9 mouse cellular contexts compared by ENCODE assay signal in the genomic region with DNA sequence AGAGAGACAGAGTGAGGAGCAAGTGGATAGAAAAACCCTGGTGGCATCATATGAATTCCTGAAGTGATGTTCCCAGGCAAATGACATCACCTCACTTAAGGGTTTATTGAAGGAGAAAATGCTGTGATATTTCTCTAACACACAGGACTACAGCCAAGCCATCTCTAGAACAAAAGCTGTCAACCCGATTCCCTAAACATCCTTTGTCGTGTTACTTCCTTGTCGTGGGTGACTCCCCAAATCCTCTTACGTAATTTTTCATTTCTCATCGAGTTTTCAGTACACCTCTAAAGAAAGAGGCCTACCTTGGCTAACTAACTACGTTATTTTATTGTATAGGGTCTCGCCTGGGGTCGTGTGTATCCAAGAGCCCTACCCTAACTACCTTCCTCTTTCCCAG. TPM values are rescaled to one million over a fixed set of nuclear protein-coding genes. Genes with fewer than 3 reads are reported as not detected.
DNase-seq lines count a peak whose midpoint lies in the region; ATAC-seq lines count a peak whose summit lies in the region.
"Had no signal": no experiment of that assay in that cellular context is flagged by ENCODE, and none has a peak within 500 bp of the region (broad histone marks: within the 10 kb centered on the region; RNA-seq: fewer than 3 reads in every experiment).

No protein-coding gene starts in this region.

- peak overlapping the region; percentile 96 for H3K9ac ChIP-seq in forebrain, embryonic 16.5 days (replicated peaks; ENCODE audit: low read depth, low read length)

- no peak for DNase-seq in heart, embryonic 10.5 days (ENCODE audit: low spot score)
- DNase-seq in heart, adult 9 months (ENCODE audit: low spot score in 2 of 2) = no peak
- peak; percentile 34 for DNase-seq in CD4-positive helper T cell, adult 2 months (ENCODE audit: low read depth, low spot score)
- DNase-seq in urinary bladder, postnatal 14 days (ENCODE audit: low spot score) = no peak
- DNase-seq in natural killer cell, adult 2 months (ENCODE audit: low spot score in 2 of 2) = no peak
- no peak for DNase-seq in left cerebral cortex, postnatal 4 days
- DNase-seq: thymus, postnatal 4 days had no signal

- peak overlapping the region; percentile 92; the same call in 1 of the 2 replicates for H3K27ac ChIP-seq in heart, embryonic 10.5 days
- no peak overlapping the region for H3K27ac ChIP-seq in forebrain, embryonic 16.5 days (ENCODE audit: low read length)
- peak overlapping the region; percentile 44 for H3K27ac ChIP-seq in macrophage

- no peaks in the 10 kb centered on the region for H3K27me3 ChIP-seq in heart, embryonic 10.5 days (ENCODE audit: insufficient read depth, poor library complexity, severe bottlenecking)
- no peaks in the 10 kb centered on the region for H3K27me3 ChIP-seq in forebrain, embryonic 16.5 days (replicated peaks; ENCODE audit: control insufficient read depth, insufficient read depth, low read length)

- peaks cover 60% of the 10 kb centered on the region for H3K36me3 ChIP-seq in heart, embryonic 10.5 days
- H3K36me3 ChIP-seq in forebrain, embryonic 16.5 days (ENCODE audit: control insufficient read depth, insufficient read depth) = no peaks in the 10 kb centered on the region
- H3K36me3 ChIP-seq in macrophage (ENCODE audit: inconsistent target) = peaks cover 11% of the 10 kb centered on the region

- H3K4me2 ChIP-seq in forebrain, embryonic 16.5 days (ENCODE audit: low read length) = peak overlapping the region; percentile 67

- peak overlapping the region; percentile 93 for H3K4me3 ChIP-seq in heart, embryonic 10.5 days
- H3K4me3 ChIP-seq in forebrain, embryonic 16.5 days (replicated peaks; ENCODE audit: low read length) = peak overlapping the region; percentile 96
- peak overlapping the region; percentile 58 for H3K4me3 ChIP-seq in macrophage (ENCODE audit: inconsistent target)

- ATAC-seq in forebrain, embryonic 16.5 days = no peak

- intact Hi-C loops in left cerebral cortex, postnatal 4 days (cut with DNase I) = no loop called here

- peaks cover 57% of the 10 kb centered on the region for H3K4me1 ChIP-seq in heart, embryonic 10.5 days
- H3K4me1 ChIP-seq in forebrain, embryonic 16.5 days (replicated peaks; ENCODE audit: control insufficient read depth, insufficient read depth, low read length) = peaks cover 31% of the 10 kb centered on the region

- 59% methylated on average over 8 of the region's 8 CpGs for WGBS in heart, embryonic 10.5 days
- 38% methylated on average over 8 of the region's 8 CpGs for WGBS in forebrain, embryonic 16.5 days
- WGBS in macrophage (ENCODE audit: missing documents) = 1% methylated on average over 8 of the region's 8 CpGs

- H3K9me3 ChIP-seq in heart, embryonic 10.5 days = no peaks in the 10 kb centered on the region
- H3K9me3 ChIP-seq in forebrain, embryonic 16.5 days (ENCODE audit: control insufficient read depth, low read length) = no peaks in the 10 kb centered on the region

- H3K79me2 ChIP-seq in macrophage (ENCODE audit: inconsistent target) = peaks cover 93% of the 10 kb centered on the region

RNA-seq across cellular contexts. Expression of gene Myom1, which starts 13.0 kb away (rescaled TPM):
- 109 and 198 TPM in 2 replicates for polyA plus RNA-seq in heart, embryonic 10.5 days (2016; fragmentation: Nextera tagmentation; extraction: Ambion mirVana)
- polyA plus RNA-seq in forebrain, embryonic 16.5 days (2015; fragmentation: Nextera tagmentation; extraction: Ambion mirVana) = 0.77 and 1.3 TPM in 2 replicates
- total RNA-seq in macrophage (2018; cell fraction: chromatin; rRNA removed) = 1 to 10 TPM in 21 of 26 experiments, under 1 TPM in 5; 0.43 to 4.0 (median 1.9) TPM
- 1 to 10 TPM in 10 of 26 experiments, under 1 TPM in 16; 0.03 to 2.0 (median 0.59) TPM for total RNA-seq in macrophage (2018; cell fraction: cytosol; rRNA removed)
- 1 to 10 TPM in 17 of 26 experiments, under 1 TPM in 9; 0.29 to 5.4 (median 1.4) TPM for total RNA-seq in macrophage (2018; cell fraction: nucleus; rRNA removed)
- polyA plus RNA-seq in macrophage (2018) = 0.82 to 2.0 TPM (median 1.5 TPM) in 3 replicates
- total RNA-seq in left cerebral cortex, postnatal 4 days (2021) = 1 to 10 TPM; 1.8 to 2.1 TPM

RNA-seq across cellular contexts. Expression of gene Myl12a, which starts 13.2 kb away (rescaled TPM):
- polyA plus RNA-seq in heart, embryonic 10.5 days (2016; fragmentation: Nextera tagmentation; extraction: Ambion mirVana) = 742 and 776 TPM in 2 replicates
- 110 and 142 TPM in 2 replicates for polyA plus RNA-seq in forebrain, embryonic 16.5 days (2015; fragmentation: Nextera tagmentation; extraction: Ambion mirVana)
- total RNA-seq in macrophage (2018; cell fraction: chromatin; rRNA removed) = 100 to 1,000 TPM in 3 of 26 experiments, 10 to 100 TPM in 23; 24.7 to 135 (median 64.5) TPM
- total RNA-seq in macrophage (2018; cell fraction: cytosol; rRNA removed) = 100 to 1,000 TPM; 181 to 361 (median 240) TPM
- 100 to 1,000 TPM in 13 of 26 experiments, 10 to 100 TPM in 13; 38.7 to 179 (median 98.3) TPM for total RNA-seq in macrophage (2018; cell fraction: nucleus; rRNA removed)
- polyA plus RNA-seq in macrophage (2018) = 198 to 502 TPM (median 243 TPM) in 3 replicates
- total RNA-seq in left cerebral cortex, postnatal 4 days (2021) = 10 to 100 TPM; 43.7 to 53.6 TPM

Comparison
In these comparisons a context has a peak if more than half of its experiments do, and no peak if none do; other contexts are left out.
1. RNA of gene Myom1, which starts 13.0 kb away (polyA plus RNA-seq): 109 to 198 TPM in heart, embryonic 10.5 days; 0.82 to 2.0 TPM in macrophage and 0.77 to 1.3 TPM in forebrain, embryonic 16.5 days; every median in the first group is over 10 times any median in the second.
2. Peak in every context shown above with its lines, with median percentiles within 50 percentile points of each other: H3K4me3 ChIP-seq.